Mouse (Mus musculus) neural tube, embryonic 13.5 days (tissue): ENCODE measurements around the gene Ctnnbl1. TPM values are rescaled to one million over a fixed set of nuclear protein-coding genes. Genes with fewer than 3 reads are reported as not detected.

Experiments used
- ATAC-seq: fragments of 200-750 bp; cut with Nextera tagmentation; 2 replicates; pipeline ENCODE4 v1.8.0; 2017; ENCODE audit warnings: low read depth, mild to moderate bottlenecking, moderate TSS enrichment, moderate library complexity
- H3K27ac ChIP-seq: fragments of 300-500 bp; sonication (generic); replicated peaks from 2 replicates; pipeline ENCODE4 v1.5.1; 2015; ENCODE audit warnings: moderate library complexity, mild to moderate bottlenecking, inconsistent platforms
- H3K27me3 ChIP-seq: fragments of 300-500 bp; sonication (generic); 2 replicates; pipeline ENCODE4 v1.6.1; 2015; ENCODE audit warnings: mild to moderate bottlenecking, inconsistent platforms
- H3K36me3 ChIP-seq: fragments of 300-500 bp; sonication (generic); 2 replicates; pipeline ENCODE4 v1.6.1; 2015; ENCODE audit warnings: mild to moderate bottlenecking, inconsistent platforms
- H3K4me1 ChIP-seq: fragments of 300-500 bp; sonication (generic); replicated peaks from 2 replicates; pipeline ENCODE4 v1.6.1; 2015; ENCODE audit warnings: inconsistent platforms
- H3K4me2 ChIP-seq: fragments of 300-500 bp; sonication (generic); 2 replicates; pipeline ENCODE4 v1.6.1; 2015; ENCODE audit warnings: inconsistent platforms, mild to moderate bottlenecking, moderate library complexity
- H3K4me3 ChIP-seq: fragments of 300-500 bp; sonication (generic); 2 replicates; pipeline ENCODE4 v1.5.1; 2015; ENCODE audit warnings: mild to moderate bottlenecking, inconsistent platforms
- H3K9ac ChIP-seq: fragments of 300-500 bp; sonication (generic); 2 replicates; pipeline ENCODE4 v1.6.1; 2015; ENCODE audit warnings: moderate library complexity, mild to moderate bottlenecking, inconsistent platforms
- H3K9me3 ChIP-seq: fragments of 300-500 bp; sonication (generic); 2 replicates; pipeline ENCODE4 v1.6.1; 2016; ENCODE audit warnings: inconsistent platforms
- WGBS: fragments of 180-500 bp; shearing (Covaris S2); methylation state at CpG from one replicate; pipeline ENCODE4 v1.1.7; 2015; 5-methylcytosine and 5-hydroxymethylcytosine counted together
- polyA plus RNA-seq: library from polyadenylated mRNA; unstranded; fragments of >200 nt; fragmentation: Nextera tagmentation; extraction: Ambion mirVana; gene quantifications from 2 replicates; pipeline ENCODE4 v1.2.1, GENCODE M21; 2015

Gene Ctnnbl1
- 69.7 and 72.2 TPM in 2 replicates for polyA plus RNA-seq

DNA sequence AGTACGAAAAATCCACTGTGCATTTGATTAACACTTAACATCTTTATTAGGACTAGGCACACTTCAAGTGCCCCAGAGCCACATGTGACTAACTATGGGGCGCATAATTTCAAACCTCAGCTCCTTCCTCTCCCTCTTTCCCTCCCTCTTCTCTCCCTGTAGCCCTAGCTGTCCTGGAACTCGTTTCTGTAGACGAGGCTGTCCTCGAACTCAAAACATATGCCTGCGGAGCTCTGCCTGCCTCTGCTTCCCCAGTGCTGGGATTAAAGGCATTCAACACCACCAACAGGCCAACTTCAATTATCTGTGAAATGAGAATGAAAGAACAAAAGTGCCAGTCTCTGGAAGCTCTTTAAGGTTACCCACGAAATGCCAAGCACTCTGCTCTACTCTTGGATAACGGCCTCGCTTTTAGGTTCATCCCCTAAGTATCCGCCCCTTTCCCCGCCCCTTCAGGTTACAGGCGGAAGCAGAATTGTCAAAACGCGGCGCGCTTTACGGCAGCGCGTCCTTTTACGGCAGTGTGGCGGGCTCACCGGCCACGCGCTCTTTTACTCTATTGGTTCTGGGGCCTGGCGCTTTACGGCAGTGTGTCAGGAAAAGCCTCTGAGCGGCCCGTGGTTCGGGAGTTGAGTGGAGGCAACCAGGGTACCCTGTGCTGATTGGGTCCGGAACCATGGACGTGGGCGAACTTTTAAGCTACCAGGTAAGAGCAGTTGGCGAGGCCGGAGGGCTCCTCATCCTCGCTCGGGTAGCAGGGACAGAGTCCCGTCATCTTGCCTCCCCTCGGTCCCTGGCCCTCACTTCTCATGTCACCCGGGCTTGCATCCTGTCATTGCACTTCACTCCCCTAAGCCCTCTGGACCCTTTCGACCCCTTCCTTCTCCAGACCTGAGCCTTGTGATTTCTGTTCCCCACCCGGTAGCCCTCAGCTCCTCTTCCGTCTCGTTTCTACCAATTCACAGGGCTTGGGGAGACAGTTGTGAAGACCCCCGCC is at the start of gene Ctnnbl1:
Gene Ctnnbl1, plus strand, starts transcription at position 548 of the 997 bp plus-strand sequence.
- no peaks in the 10 kb centered on the region for H3K27me3 ChIP-seq
- no peaks in the 10 kb centered on the region for H3K36me3 ChIP-seq
- peak within 1 kb of the TSS; percentile 84 for H3K9ac ChIP-seq
- ATAC-seq, result peak; percentile 94
- WGBS, result 12% methylated on average over 44 of the region's 44 CpGs
- peak within 1 kb of the TSS; percentile 88 for H3K4me2 ChIP-seq
- no peaks in the 10 kb centered on the region for H3K9me3 ChIP-seq
- H3K4me3 ChIP-seq, result peak within 1 kb of the TSS; percentile 75
- no peak within 1 kb of the TSS for H3K27ac ChIP-seq
- H3K4me1 ChIP-seq, result peaks cover 19% of the 10 kb centered on the region

DNA sequence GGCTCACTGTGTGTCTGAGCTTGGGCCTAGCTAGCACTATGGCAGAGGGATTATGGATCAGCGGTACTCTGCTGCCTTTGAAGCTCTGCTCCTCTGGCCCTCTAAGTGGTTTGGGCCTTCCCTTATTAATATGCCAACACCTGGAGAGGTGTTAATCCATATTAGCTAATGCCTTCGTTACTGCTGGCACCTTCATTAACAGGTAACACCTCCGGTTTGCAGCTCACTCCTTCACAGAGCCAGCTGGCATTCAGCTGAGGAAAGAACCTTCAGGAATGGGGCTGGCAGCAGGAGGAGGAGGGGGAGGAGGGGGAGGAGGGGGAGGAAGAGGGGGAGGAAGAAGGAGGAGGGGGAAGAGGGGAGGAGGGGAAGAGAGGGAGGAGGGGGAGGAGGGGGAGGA is 49.7 kb upstream of the Ctnnbl1 start:
- H3K9ac ChIP-seq, result no peak overlapping the region
- no peaks in the 10 kb centered on the region for H3K36me3 ChIP-seq
- no peak for ATAC-seq
- H3K9me3 ChIP-seq, result no peaks in the 10 kb centered on the region
- H3K4me1 ChIP-seq, result peaks cover 16% of the 10 kb centered on the region
- no peak overlapping the region for H3K27ac ChIP-seq
- no peak overlapping the region for H3K4me2 ChIP-seq
- no peaks in the 10 kb centered on the region for H3K27me3 ChIP-seq
- WGBS, result 69% methylated on average over 3 of the region's 3 CpGs
- H3K4me3 ChIP-seq, result no peak overlapping the region

DNA sequence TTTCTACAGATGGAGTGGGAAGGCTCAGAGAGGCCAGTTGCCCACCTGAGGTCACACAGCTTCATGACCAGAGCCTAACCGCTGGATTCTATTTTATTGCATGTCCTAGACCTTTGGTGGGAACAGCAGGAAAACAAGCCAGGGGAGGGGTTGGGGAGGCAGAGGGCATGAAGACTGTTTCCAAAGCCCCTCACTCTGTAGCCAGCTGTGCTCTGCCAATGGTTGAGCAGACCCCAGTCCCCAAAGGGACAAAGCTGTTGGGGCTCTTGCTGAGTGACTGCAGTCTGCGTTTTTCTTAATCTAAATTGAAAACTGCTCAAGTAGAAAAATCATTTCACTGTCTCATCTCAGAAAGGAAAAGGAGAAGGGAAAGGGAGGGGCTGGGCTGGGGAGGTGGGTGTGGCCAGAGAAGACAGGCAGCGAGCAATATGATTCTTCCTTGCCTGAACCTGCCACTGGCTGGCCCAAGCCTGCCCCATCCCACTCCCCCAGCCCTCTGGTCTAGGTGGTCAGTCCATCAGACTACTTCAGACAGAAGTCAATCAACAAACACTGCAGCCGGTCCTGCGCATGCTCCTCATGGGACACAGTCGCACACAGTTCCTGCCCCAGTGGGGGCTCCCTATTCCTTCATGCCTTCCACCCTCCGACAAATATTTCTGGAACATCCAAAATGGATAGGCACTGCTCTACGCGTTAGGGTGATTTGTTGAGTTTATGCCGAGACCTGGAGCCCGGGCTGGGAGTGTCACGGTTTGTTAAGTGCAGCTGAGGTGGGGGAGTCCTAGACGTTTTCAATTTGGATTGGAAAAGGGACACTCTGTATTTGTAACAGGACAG is 45.7 kb upstream of the Ctnnbl1 start:
- Histone ChIP-seq H3K9me3 (no peaks in the 10 kb centered on the region), H3K27me3 (no peaks in the 10 kb centered on the region), H3K27ac (peak overlapping the region; percentile 65), H3K4me2 (no peak overlapping the region), H3K4me3 (no peak overlapping the region), H3K36me3 (no peaks in the 10 kb centered on the region), H3K4me1 (peaks cover 29% of the 10 kb centered on the region), H3K9ac (no peak overlapping the region)
- 49% methylated on average over 13 of the region's 13 CpGs for WGBS
- peak; percentile 48; the same call in 1 of the 2 replicates for ATAC-seq

DNA sequence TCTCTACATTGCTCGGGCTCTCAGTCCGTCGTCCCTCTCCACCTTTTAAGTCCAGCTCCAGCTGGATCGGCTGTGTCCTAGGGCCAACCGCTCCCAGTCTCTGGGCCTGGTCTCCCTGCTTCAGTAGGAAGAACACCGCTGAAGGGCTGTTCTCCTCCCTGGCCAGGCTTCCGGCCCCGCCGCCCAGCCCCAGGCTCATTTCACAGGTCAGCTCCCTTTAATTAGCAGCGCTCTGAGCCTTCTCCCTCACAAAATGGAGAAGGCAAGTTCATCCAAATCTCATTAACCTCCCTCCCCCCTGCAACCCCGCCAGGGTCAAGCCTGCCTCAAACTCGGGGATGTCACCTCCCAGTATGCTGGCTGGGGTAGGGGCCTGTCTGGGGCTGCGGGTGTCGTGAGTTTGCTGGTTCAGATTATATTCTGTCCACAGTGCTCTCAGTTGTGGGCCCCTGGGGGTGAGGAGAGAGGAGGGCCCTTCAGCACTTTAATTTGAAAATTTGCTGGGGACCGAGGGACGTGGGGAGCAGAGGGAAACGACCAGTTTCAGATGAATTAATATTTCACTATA is 44.8 kb upstream of the Ctnnbl1 start:
- WGBS, result 35% methylated on average over 17 of the region's 17 CpGs

DNA sequence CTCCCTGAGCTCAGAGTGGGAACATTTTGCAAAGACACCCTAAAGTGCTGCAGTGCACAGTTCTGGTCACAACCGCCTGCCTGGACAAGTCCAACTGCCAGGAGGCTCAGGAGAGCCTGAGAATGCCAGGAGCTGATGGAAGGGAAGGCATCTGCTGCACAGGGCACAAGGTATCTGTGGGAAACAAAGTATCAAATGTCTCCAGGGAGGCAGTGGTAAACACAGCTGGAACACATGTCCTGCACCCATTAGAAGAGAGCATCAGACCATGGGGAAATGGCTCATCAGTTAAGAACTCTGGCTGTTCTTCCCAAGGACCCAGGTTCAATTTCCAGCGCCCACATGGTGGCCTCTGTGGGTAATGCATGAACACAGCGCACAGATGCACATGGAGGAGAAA is 43.6 kb upstream of the Ctnnbl1 start:
- Histone ChIP-seq H3K9ac (no peak overlapping the region), H3K9me3 (no peaks in the 10 kb centered on the region), H3K36me3 (no peaks in the 10 kb centered on the region), H3K27me3 (no peaks in the 10 kb centered on the region), H3K4me3 (no peak overlapping the region), H3K27ac (no peak overlapping the region), H3K4me2 (no peak overlapping the region), H3K4me1 (peaks cover 42% of the 10 kb centered on the region)
- ATAC-seq, result no peak
- 69% methylated on average over 3 of the region's 3 CpGs for WGBS

More for the DNA sequence above, 44.8 kb upstream of the Ctnnbl1 start:
- Histone ChIP-seq H3K9me3 (no peaks in the 10 kb centered on the region), H3K9ac (0 out of 2 replicates have a peak overlapping the region, but pooled peaks have one; percentile 41), H3K27ac (peak overlapping the region; percentile 65; the same call in 1 of the 2 replicates), H3K4me1 (peaks cover 39% of the 10 kb centered on the region), H3K4me2 (no peak overlapping the region), H3K27me3 (no peaks in the 10 kb centered on the region), H3K36me3 (no peaks in the 10 kb centered on the region), H3K4me3 (no peak overlapping the region)
- no peak for ATAC-seq

DNA sequence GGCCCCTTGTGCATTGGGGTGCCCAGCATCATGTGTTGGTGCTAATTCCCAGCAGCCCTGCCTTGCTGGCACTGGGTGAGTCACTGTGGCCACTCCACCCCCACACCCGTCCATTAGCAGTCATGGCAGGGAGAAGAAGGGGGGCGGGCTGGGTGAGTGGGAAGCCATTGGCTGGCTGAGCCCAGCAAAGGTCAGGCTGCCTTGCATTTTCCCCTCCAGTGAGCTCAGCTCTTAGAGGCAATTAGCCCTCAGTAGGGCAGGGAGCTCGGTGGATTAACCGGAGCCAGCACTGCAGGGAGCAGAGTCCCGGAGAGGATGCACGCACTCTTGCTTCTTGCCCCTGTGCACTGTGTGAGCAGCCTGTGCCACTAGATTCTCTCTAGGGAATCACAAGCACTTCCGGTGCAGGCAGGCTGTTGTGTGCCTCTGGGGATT is 40.9 kb upstream of the Ctnnbl1 start:
- peak; percentile 73 for ATAC-seq
- H3K36me3 ChIP-seq, result no peaks in the 10 kb centered on the region
- H3K27ac ChIP-seq, result peak overlapping the region; percentile 81
- H3K9me3 ChIP-seq, result no peaks in the 10 kb centered on the region
- WGBS, result 10% methylated on average over 7 of the region's 7 CpGs
- no peak overlapping the region for H3K9ac ChIP-seq
- H3K4me3 ChIP-seq, result no peak overlapping the region
- no peaks in the 10 kb centered on the region for H3K27me3 ChIP-seq
- H3K4me2 ChIP-seq, result no peak overlapping the region
- peaks cover 51% of the 10 kb centered on the region for H3K4me1 ChIP-seq

DNA sequence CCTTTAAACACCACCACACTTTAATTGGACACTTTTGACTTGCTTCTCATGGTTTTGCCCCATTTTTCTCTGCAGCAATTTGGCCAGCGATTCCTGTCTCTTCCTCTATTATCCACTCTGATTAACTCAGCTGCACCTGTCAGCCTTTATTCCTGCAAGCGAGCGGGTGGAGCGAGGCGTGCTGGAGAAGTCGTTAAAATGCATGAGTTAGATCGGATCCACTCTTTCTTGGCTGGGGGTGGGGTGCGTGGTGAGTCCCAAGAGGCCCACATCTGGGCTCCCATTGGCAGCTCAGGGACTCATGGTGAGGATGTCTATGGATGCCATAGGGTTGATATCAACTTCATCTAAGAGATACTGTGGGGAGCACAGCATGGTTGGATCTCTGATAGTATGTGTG is 34.0 kb upstream of the Ctnnbl1 start:
- no peaks in the 10 kb centered on the region for H3K36me3 ChIP-seq
- H3K9ac ChIP-seq, result no peak overlapping the region
- H3K4me1 ChIP-seq, result peaks cover 59% of the 10 kb centered on the region
- WGBS, result 22% methylated on average over 8 of the region's 8 CpGs
- peak overlapping the region; percentile 76 for H3K27ac ChIP-seq
- no peaks in the 10 kb centered on the region for H3K27me3 ChIP-seq
- H3K4me2 ChIP-seq, result no peak overlapping the region
- no peak overlapping the region for H3K4me3 ChIP-seq
- H3K9me3 ChIP-seq, result no peaks in the 10 kb centered on the region
- ATAC-seq, result peak; percentile 33; the same call in 1 of the 2 replicates

DNA sequence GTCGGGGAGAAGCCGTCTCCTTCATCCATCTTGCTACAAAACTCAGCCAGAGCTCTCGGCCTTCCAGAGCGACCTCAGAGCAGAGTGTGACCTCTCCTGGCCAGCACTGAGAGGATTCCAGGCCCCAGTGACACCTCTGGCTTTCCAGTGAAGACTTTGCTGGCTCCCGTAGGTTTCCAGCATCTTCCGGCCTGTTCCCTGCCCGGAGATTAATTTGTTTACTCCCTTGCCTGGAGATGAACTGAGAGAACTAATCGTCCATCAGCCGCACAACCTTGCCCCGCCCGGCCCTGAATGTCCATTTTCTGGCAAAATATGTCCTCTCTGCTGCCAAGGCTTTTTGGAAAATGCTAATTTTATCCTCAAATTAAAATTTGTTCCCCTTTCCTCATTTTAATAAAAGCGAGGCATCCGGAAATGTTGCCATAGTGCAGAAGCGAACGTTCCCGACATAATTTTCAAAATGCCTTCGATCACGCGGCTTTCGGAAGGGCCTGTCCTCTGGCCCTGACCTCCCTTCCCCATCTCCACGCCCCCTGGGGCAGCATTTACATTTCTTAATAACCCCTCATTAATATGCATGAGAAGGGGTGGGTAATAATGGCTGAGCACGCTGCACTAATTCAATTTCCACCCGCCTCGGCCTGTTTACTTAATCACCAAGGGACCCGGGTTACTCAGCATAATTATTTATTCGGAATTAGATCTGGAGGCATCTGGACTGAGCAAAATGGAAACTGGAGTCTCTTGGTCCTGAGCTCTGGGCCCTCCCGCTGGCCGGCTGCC is 32.0 kb upstream of the Ctnnbl1 start:
- peak; percentile 56 for ATAC-seq
- H3K27me3 ChIP-seq, result no peaks in the 10 kb centered on the region
- no peaks in the 10 kb centered on the region for H3K9me3 ChIP-seq
- H3K9ac ChIP-seq, result 0 out of 2 replicates have a peak overlapping the region, but pooled peaks have one; percentile 17
- H3K4me2 ChIP-seq, result no peak overlapping the region
- H3K36me3 ChIP-seq, result no peaks in the 10 kb centered on the region
- H3K27ac ChIP-seq, result peak overlapping the region; percentile 84
- H3K4me1 ChIP-seq, result peaks cover 49% of the 10 kb centered on the region
- no peak overlapping the region for H3K4me3 ChIP-seq
- 21% methylated on average over 28 of the region's 28 CpGs for WGBS

DNA sequence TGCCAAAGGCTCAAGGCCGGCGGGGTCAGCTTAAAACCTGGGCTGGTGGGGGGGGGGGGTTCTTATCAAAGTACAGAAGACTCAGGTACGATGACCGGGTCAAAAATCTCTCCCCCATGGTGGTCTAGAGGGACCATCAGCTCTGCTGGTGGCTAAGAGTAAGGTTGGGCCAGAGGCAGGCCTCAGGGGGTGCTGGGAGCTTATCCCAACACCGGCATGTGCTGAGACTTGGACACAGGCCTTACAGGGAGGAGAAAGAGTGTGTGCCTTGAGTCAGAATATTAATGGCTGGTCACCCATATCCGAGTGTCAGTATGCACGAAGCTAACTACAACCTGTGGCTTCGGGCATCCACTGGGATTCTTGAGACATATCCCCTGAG is 31.4 kb upstream of the Ctnnbl1 start:
- Histone ChIP-seq H3K27ac (peak overlapping the region; percentile 84), H3K4me3 (no peak overlapping the region), H3K9me3 (no peaks in the 10 kb centered on the region), H3K9ac (no peak overlapping the region), H3K4me1 (peaks cover 49% of the 10 kb centered on the region), H3K27me3 (no peaks in the 10 kb centered on the region), H3K36me3 (no peaks in the 10 kb centered on the region), H3K4me2 (no peak overlapping the region)
- 59% methylated on average over 8 of the region's 8 CpGs for WGBS
- ATAC-seq, result 0 out of 2 replicates have a peak, but pooled peaks have one; percentile 20

DNA sequence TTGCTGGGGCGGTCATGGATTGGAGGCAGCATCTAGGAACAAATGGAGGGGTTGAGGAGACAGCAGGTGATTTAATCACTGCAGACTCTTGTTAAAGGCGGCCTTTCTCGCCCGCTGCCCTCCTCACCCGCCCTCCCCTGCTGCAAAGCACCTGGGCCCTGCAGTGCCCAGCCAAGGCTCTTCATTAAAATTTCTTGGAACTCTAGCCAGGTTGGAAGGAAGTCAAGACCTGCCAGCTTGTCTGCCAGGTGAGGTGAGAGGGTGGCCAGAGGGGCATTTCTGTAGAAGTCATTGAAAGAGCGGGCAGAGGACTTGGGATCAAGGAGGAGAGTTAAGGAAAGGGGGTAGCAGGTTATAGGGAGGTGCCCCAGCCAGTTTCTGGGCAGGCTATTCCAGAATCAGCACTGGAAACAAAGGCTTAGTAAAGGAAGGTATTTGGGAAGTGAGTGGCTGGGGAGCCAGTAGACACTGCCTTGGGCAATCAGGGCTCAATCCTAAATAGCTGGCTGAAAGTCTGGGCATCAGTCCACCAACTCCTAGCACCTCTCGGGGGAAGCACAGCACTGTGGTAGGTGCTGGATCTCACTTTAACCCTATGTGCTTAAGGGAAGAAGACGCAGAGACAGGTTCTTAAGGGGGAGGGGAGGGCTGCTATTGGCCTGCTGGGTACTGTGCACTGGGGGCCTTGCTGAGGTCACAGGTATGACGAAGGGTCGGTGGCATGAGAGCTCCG is 29.8 kb upstream of the Ctnnbl1 start:
- H3K9me3 ChIP-seq, result no peaks in the 10 kb centered on the region
- no peaks in the 10 kb centered on the region for H3K27me3 ChIP-seq
- 64% methylated on average over 11 of the region's 11 CpGs for WGBS
- peak overlapping the region; percentile 46 for H3K27ac ChIP-seq
- no peak overlapping the region for H3K4me2 ChIP-seq
- H3K36me3 ChIP-seq, result no peaks in the 10 kb centered on the region
- H3K9ac ChIP-seq, result peak overlapping the region; percentile 47
- peaks cover 58% of the 10 kb centered on the region for H3K4me1 ChIP-seq
- no peak for ATAC-seq
- H3K4me3 ChIP-seq, result no peak overlapping the region
